Mouse (Mus musculus) c-Kit-positive CD71-negative TER-119-negative erythroid progenitor cells, embryonic 14.5 days (primary cell): ENCODE data around the gene Mrm1.

Experiments used
- DNase-seq: peaks from one replicate; pipeline ENCODE4 v3.0.0-alpha.2; 2013; ENCODE audit warnings: low read depth

Mrm1 gene

GRCm38 (mm10) chr11:84813724-84814510, 5.4 kb downstream of the Mrm1 start:
- peak; percentile 60 for DNase-seq

GRCm38 (mm10) chr11:84804373-84804772, 14.9 kb downstream of the Mrm1 start:
- no peak for DNase-seq

GRCm38 (mm10) chr11:84797627-84798353, 21.5 kb downstream of the Mrm1 start:
- peak; percentile 70 for DNase-seq

GRCm38 (mm10) chr11:84797026-84797425, 22.3 kb downstream of the Mrm1 start:
- no peak for DNase-seq

GRCm38 (mm10) chr11:84794496-84795113, 24.7 kb downstream of the Mrm1 start:
- peak; percentile 50 for DNase-seq

- DNase-seq, result no peak
Measured at GRCm38 (mm10) chr11:84793545-84793944, 25.8 kb downstream of the Mrm1 start.

GRCm38 (mm10) chr11:84790383-84790782, 28.9 kb downstream of the Mrm1 start:
- no peak for DNase-seq

GRCm38 (mm10) chr11:84780143-84780870, 39.0 kb downstream of the Mrm1 start:
- DNase-seq, result no peak

GRCm38 (mm10) chr11:84775560-84775959, 43.8 kb downstream of the Mrm1 start:
- no peak for DNase-seq

- no peak for DNase-seq
Measured at GRCm38 (mm10) chr11:84774870-84775514, 44.3 kb downstream of the Mrm1 start.

- no peak for DNase-seq
Measured at GRCm38 (mm10) chr11:84767898-84768297, 51.4 kb downstream of the Mrm1 start.

GRCm38 (mm10) chr11:84765125-84765524, 54.2 kb downstream of the Mrm1 start:
- no peak for DNase-seq

GRCm38 (mm10) chr11:84764527-84764961, 54.8 kb downstream of the Mrm1 start:
- no peak for DNase-seq

- no peak for DNase-seq
Measured at GRCm38 (mm10) chr11:84764116-84764515, 55.2 kb downstream of the Mrm1 start.
